Mouse (Mus musculus) frontal cortex, adult 2 months (tissue): Measurements from ENCODE around the gene Tmem150b. TPM values are rescaled to one million over a fixed set of nuclear protein-coding genes. Genes with fewer than 3 reads are reported as not detected.
A peak's percentile ranks its signal among the peaks of the same experiment; 100 is the strongest.

Experiments
- DNase-seq, 2 experiments: peaks; one replicate each; pipeline ENCODE4 v3.0.0; 2022; ENCODE audit warnings: low spot score in 1 of 2; ENCODE audit errors: extremely low spot score in 1 of 2
- polyA plus RNA-seq: library from polyadenylated mRNA; depleted of rRNA; stranded (reverse); fragments of >200 nt; gene quantifications from 2 replicates; pipeline ENCODE4 v1.2.3, GENCODE M21; 2012; rRNA removed

Tmem150b gene
- polyA plus RNA-seq: 0.13 and 0.14 TPM in 2 replicates

DNA sequence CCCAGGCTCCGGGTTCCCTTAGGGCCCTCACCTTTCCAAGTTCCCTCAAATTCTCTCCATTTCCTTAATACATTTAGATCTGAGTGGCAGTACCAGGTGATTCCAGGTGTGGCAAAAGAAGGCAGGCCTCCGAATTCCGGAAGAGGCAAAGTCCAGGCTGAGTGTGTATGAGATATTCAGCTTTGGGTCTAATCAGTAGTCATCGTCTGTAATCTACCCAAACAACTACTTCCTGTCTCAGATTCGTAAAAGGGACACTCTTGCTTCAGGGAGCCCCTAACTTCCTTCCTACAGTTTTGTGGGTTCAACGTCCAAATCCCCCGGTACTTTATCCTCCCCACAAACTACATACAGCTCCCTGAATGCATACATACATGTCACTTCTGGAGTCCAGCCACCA lies at the start of gene Tmem150b:
Gene Tmem150b, minus strand, starts transcription at position 81 of the 400 bp plus-strand sequence.
- no peak for DNase-seq

- no peak for DNase-seq
Measured at GRCm38 (mm10) chr7:4771202-4771601, 46.2 kb upstream of the Tmem150b start, which contains the start of gene Fam71e2. TSS of gene Fam71e2 (minus strand) at chr7:4771302.

GRCm38 (mm10) chr7:4764946-4765710 lies 40.1 kb upstream of the Tmem150b start:
- no peak for DNase-seq

- DNase-seq: no peak
Measured at GRCm38 (mm10) chr7:4759670-4760069, 34.6 kb upstream of the Tmem150b start.

- peak in 1 of 2 experiments; percentile 61 for DNase-seq
Measured at GRCm38 (mm10) chr7:4752821-4753570, 27.9 kb upstream of the Tmem150b start, which contains the start of gene Cox6b2. TSS of gene Cox6b2 (minus strand) at chr7:4753094.

DNA sequence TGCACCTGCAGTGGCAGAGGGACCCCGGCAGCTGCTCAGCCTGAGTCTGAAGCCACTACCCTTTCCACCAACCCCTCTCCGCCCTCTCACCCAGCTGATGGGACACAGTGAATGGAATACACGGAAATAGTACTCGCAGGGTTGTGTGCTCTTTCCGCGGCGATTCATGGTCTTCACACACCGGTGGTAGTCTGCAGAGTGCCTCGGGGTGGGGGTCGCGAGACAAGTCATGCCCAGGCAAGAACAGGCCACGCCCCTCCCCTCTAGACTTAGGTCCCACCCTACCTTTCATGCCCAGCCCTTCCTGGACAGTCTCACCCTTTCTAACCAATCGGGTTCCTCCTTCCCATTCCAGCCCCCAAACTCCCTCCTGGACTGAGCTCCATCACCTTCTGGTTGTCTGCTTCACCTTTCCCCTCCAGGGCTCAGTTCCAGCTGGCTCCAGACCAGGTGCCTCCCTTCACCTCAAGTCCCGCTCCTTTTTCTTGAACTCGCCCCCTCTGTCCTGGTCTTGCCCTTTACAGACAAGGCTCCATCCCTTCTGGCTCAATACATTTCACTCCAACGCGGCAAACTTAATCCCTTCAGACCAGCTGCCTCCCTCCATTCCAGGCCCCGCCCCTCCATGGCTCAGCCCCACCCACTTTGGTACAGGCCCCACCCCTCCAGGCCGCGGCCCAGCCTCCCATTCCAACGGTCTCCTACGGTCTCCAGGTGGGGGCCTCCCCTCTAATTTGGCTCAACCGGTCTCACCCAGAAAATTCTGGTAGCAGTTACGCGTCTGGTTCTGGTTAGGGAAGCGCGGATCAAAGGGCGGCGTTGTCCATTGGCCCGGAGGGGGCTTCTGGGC lies 27.1 kb upstream of the Tmem150b start:
- no peak for DNase-seq

GRCm38 (mm10) chr7:4749169-4749568 lies 24.1 kb upstream of the Tmem150b start:
- DNase-seq: no peak

DNA sequence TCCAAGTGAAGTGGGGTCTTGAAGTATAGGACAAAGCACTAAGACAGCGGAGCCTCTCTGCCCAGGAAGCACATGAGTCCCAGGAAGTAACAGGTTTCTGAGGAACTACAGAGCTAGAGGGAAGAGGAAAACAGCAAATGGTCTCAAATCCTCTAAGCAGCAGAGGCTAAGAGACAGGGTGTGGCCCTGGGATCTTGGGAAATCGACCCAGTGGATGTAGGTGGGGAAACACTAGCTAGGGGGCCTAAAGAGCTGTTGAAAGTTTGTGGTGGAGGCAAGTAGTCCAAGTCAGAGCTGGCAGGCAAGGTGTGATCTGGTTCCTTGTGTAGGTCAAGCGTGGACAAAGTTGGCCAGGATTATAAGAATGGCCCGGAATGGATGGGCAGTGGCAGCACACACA lies 23.3 kb upstream of the Tmem150b start:
- no peak for DNase-seq

- DNase-seq: no peak
Measured at GRCm38 (mm10) chr7:4747156-4747899, 22.3 kb upstream of the Tmem150b start.

- DNase-seq: no peak
Measured at GRCm38 (mm10) chr7:4746326-4746980, 21.4 kb upstream of the Tmem150b start.

DNA sequence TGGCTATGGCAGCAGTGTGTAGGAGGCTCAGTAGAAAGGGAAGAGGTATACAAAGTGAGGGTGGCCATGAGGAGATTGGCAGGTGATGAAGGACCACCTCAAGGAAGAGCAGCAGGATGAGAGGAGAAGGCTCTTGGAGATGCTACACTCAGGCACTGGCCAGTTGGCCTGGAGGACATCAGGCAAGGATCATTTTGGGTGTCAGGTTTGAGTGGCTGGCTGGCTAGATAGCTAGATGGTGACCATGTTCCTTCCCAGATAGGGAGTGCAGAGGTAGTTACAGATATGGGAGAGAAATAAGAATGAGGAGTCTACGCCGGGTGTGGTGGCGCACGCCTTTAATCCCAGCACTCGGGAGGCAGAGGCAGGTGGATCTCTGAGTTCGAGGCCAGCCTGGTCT lies 19.8 kb upstream of the Tmem150b start:
- no peak for DNase-seq

- no peak for DNase-seq
Measured at GRCm38 (mm10) chr7:4743354-4743753, 18.3 kb upstream of the Tmem150b start.

DNA sequence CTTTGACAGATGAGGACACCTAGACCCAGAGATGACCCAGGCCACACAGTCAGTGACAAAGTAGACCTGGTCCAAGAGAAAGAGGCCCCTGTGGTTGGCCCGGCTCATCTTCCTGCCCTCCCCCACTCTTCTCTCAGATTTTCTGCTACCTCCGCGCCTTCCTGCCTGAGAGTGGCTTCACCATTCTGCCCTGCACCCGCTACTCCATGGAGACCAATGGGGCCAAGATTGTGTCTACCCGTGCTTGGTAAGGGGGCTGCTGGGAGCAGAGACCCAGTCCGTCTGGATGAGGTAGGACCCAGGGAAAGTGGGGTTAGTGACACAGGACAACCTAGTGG lies 17.4 kb upstream of the Tmem150b start:
- no peak for DNase-seq

DNA sequence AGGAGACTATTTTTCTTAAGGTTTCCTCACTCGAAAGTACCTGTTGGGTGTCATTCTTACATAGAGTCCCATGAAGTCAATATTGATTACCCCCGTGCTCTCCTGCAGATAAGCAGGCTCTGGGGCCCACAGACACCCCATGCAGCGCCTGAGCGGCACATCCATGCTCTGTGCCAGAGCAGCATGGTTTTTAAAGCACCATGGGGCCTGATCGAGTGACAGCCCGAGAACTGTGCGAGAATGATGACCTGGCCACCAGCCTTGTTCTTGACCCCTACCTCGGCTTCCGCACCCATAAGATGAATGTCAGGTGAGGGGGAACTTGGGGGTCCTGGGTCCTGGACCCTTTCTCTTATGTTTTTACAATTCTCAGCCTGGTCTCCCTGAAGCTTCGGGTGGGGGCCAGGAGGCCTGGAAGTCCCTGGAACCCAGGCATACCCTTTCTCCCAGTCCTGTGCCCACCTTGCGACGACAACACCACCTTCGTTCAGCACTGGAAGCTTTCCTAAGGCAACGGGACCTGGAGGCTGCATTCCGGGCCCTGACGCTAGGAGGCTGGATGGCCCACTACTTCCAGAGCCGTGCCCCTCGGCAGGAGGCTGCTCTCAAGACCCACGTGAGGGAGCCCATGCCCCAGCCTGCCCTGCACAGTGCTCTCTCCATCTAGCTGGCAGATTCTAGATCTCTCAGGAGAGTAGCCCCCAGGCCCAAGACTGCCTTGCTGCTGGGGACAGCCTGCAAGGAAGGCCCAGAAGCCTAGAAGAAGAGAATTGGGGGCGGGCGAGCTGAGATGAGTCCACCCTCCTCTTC lies 16.8 kb upstream of the Tmem150b start:
- DNase-seq: no peak

DNA sequence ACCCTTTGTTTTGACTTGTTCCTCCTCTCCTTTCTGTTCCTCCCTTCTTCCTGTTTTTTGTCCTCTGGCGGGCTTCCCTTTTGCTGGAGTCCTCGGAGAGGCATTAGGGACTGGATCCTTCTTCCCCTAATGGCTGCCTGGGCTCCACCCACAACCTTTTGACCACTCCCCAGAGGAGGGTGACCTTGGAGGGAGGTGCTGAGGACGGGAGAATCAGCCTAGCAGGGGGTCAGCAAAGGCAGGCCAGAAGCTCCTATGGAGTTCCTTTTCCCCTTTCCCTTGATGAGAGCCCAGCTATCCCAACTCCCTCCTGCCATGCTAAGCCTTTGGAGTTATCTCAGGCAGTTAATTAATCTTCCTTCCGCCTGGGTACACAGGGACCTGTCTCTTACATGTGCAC lies 16.1 kb upstream of the Tmem150b start:
- DNase-seq: no peak

DNA sequence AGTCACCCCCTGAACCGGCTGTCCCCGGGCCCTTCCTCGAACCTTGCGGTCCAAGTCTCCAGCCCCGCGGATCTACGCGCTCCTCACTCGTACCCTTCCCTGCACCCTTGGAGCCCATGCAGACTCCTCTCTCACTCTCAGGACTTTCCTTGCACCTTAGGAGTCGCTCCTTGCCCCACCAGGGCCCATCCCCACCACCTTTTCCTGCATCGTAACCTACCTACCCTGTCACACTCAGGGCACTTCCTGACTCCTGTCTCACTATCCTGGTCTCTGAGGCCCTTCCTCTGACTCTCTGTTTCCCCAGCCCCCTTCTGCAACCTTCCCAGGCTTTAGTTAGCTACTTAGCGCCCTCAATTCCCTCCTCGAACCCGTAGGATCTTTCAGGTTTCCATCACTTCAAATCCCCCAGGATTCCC lies 15.3 kb upstream of the Tmem150b start:
- peak in 1 of 2 experiments; percentile 26 for DNase-seq

DNA sequence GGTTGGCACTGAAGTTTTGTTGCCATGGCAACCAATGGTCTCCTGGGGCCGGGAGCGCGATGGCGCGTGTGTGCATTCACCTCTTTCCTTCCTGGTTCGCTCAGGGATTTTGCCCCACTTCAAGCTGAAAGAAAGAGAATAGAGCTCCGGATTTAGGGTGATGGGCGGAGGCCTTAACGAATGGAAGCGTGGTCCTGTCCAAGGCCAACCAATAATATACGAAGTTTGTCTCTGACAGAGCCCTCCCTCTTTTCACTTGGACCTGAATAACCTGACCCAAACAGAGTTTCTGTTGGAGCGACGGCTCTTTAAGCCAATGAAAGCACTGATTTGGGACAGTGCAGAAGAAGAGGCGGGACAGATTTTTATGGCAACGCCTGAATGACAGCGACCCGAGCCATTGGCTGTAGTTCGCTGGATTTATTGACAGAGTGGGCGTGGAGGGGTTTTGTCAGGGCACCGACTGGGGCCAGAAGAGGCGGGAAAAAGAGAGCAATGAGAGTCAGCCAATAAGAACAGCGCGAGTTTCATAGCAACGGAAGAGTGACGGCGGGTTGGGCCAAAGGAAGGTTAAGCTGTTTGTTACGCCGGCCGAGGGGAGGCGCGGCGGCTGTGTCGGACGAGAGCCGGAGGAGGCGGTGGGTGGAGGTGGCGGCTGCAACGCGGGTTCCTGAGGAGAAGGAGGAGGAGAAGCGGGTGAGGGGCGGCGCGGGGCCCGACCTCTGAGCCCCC lies 14.7 kb upstream of the Tmem150b start, which contains the start of gene Kmt5c:
Gene Kmt5c, plus strand, starts transcription at position 572 of the 732 bp plus-strand sequence.
- DNase-seq: peak; percentile 100

DNA sequence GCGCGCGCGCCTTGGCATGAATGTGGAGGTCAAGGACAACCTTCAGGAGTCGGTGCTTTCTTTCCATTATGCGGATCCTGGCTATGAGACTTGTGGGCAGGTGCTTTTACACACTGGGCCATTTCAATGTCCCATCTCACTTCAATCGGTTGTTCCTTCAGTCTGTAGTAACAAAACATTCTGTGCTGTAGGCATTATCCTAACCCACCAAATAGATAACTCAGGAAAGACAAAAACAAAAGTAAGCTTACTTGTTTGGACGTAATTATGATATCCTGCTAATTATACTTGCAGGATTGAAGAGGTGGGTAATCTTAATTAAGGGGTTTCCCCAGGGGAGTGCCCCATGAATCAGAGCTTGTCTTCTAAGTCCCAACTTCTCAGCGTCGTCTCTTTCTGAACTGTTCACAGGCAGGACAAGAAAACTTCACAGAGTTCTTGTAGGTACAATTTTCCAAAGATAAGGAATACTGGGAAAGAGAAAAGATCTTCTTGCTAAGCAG lies 14.0 kb upstream of the Tmem150b start:
- DNase-seq: no peak
